ENCODE assay signal across 24 mouse cellular contexts in genomic region chr8:116242972-116243371, GRCm38 (mm10).
DNase-seq lines count a peak whose midpoint lies in the region; ATAC-seq lines count a peak whose summit lies in the region.
"Had no signal": no experiment of that assay in that cellular context is flagged by ENCODE, and none has a peak within 500 bp of the region (broad histone marks: within the 10 kb centered on the region; RNA-seq: fewer than 3 reads in every experiment).

No protein-coding gene starts in this region.

- H3K4me1 ChIP-seq in hindbrain, embryonic 12.5 days: peaks cover 11% of the 10 kb centered on the region
- no peaks in the 10 kb centered on the region for H3K4me1 ChIP-seq in hindbrain, embryonic 11.5 days (replicated peaks; ENCODE audit: control insufficient read depth, insufficient read depth, low read length)
- H3K4me1 ChIP-seq in hindbrain, embryonic 14.5 days (replicated peaks; ENCODE audit: control insufficient read depth, insufficient read depth, low read length): peaks cover 19% of the 10 kb centered on the region
- H3K4me1 ChIP-seq: intestine, embryonic 15.5 days had no signal

- no peaks in the 10 kb centered on the region for H3K36me3 ChIP-seq in hindbrain, embryonic 12.5 days
- no peaks in the 10 kb centered on the region for H3K36me3 ChIP-seq in hindbrain, embryonic 11.5 days (ENCODE audit: control insufficient read depth, insufficient read depth, low read length)
- no peaks in the 10 kb centered on the region for H3K36me3 ChIP-seq in hindbrain, embryonic 14.5 days (replicated peaks; ENCODE audit: control insufficient read depth, insufficient read depth)
- H3K36me3 ChIP-seq: forebrain, embryonic 10.5 days; G1E; hindbrain, embryonic 10.5 days; intestine, embryonic 15.5 days had no signal

- no peak overlapping the region for H3K4me3 ChIP-seq in hindbrain, embryonic 12.5 days
- no peak overlapping the region for H3K4me3 ChIP-seq in hindbrain, embryonic 11.5 days (ENCODE audit: low read depth, low read length)
- H3K4me3 ChIP-seq in hindbrain, embryonic 14.5 days (replicated peaks; ENCODE audit: low read length): no peak overlapping the region
- H3K4me3 ChIP-seq: forebrain, embryonic 10.5 days; forebrain, embryonic 13.5 days; hindbrain, embryonic 10.5 days; intestine, embryonic 15.5 days had no signal

- ATAC-seq in hindbrain, embryonic 12.5 days (ENCODE audit: low FRiP score): no peak
- ATAC-seq in hindbrain, embryonic 11.5 days (ENCODE audit: low FRiP score): no peak
- ATAC-seq in common myeloid progenitor, adult 5-6 weeks (replicated peaks; ENCODE audit: low read depth, poor library complexity, severe bottlenecking): 0 out of 2 replicates have a peak, but pooled peaks have one; percentile 39
- peak; percentile 36; the same call in 1 of the 2 replicates for ATAC-seq in megakaryocyte, adult 5-6 weeks (ENCODE audit: poor library complexity, severe bottlenecking)
- no peak for ATAC-seq in hindbrain, embryonic 14.5 days (ENCODE audit: low FRiP score)
- ATAC-seq: forebrain, embryonic 13.5 days; forebrain, embryonic 16.5 days; intestine, embryonic 15.5 days; Patski had no signal

- no peak overlapping the region for H3K4me2 ChIP-seq in hindbrain, embryonic 12.5 days (replicated peaks)
- no peak overlapping the region for H3K4me2 ChIP-seq in hindbrain, embryonic 11.5 days (replicated peaks; ENCODE audit: low read depth, low read length)
- no peak overlapping the region for H3K4me2 ChIP-seq in hindbrain, embryonic 14.5 days (replicated peaks)
- H3K4me2 ChIP-seq: forebrain, embryonic 13.5 days; heart, embryonic 11.5 days; intestine, embryonic 15.5 days had no signal

- no peak overlapping the region for H3K9ac ChIP-seq in hindbrain, embryonic 12.5 days
- H3K9ac ChIP-seq in hindbrain, embryonic 11.5 days (ENCODE audit: low read depth, low read length): no peak overlapping the region
- H3K9ac ChIP-seq in hindbrain, embryonic 14.5 days: no peak overlapping the region
- H3K9ac ChIP-seq: forebrain, embryonic 13.5 days; intestine, embryonic 15.5 days had no signal

- peaks cover under 1% of the 10 kb centered on the region for H3K27me3 ChIP-seq in hindbrain, embryonic 12.5 days
- H3K27me3 ChIP-seq in hindbrain, embryonic 11.5 days (ENCODE audit: control insufficient read depth, insufficient read depth, low read length): no peaks in the 10 kb centered on the region
- no peaks in the 10 kb centered on the region for H3K27me3 ChIP-seq in hindbrain, embryonic 14.5 days (ENCODE audit: control insufficient read depth, insufficient read depth, low read length)

- peak overlapping the region; percentile 41 for H3K27ac ChIP-seq in hindbrain, embryonic 12.5 days
- no peak overlapping the region for H3K27ac ChIP-seq in hindbrain, embryonic 11.5 days (ENCODE audit: low read depth, low read length)
- H3K27ac ChIP-seq in hindbrain, embryonic 14.5 days: no peak overlapping the region
- H3K27ac ChIP-seq: forebrain, embryonic 10.5 days; forebrain, embryonic 13.5 days; hindbrain, embryonic 10.5 days; intestine, embryonic 15.5 days had no signal

- H3K9me3 ChIP-seq in hindbrain, embryonic 12.5 days (replicated peaks): no peaks in the 10 kb centered on the region
- H3K9me3 ChIP-seq in hindbrain, embryonic 11.5 days (ENCODE audit: control insufficient read depth, low read length): no peaks in the 10 kb centered on the region
- H3K9me3 ChIP-seq in hindbrain, embryonic 14.5 days (ENCODE audit: control insufficient read depth, low read length): no peaks in the 10 kb centered on the region
- H3K9me3 ChIP-seq: forebrain, embryonic 10.5 days; forebrain, embryonic 13.5 days; hindbrain, embryonic 10.5 days; intestine, embryonic 15.5 days had no signal

- no peak for DNase-seq in hindbrain, embryonic 11.5 days (ENCODE audit: low spot score)
- no peak for DNase-seq in layer of hippocampus, adult 9-10 months (ENCODE audit: low spot score)
- no peak for DNase-seq in hindbrain, embryonic 14.5 days (ENCODE audit: low spot score)
- DNase-seq: adrenal gland, postnatal 10 days; adrenal gland, postnatal 36 days; B cell, adult 2 months; cerebellum, adult 11-12 months; cerebellum, adult 8-10 months; cerebellum, postnatal 10 days; cerebellum, postnatal 36 days; gastrocnemius, postnatal 10 days; gastrocnemius, postnatal 36 days; heart, postnatal 36 days had no signal

- WGBS in hindbrain, embryonic 12.5 days: 78% methylated on average over 5 of the region's 5 CpGs
- 84% methylated on average over 5 of the region's 5 CpGs for WGBS in hindbrain, embryonic 11.5 days
- 74% methylated on average over 5 of the region's 5 CpGs for WGBS in hindbrain, embryonic 14.5 days

Comparison
In these comparisons a context has a peak if more than half of its experiments do, and no peak if none do; other contexts are left out.
1. ATAC-seq: peak in common myeloid progenitor, adult 5-6 weeks (single experiment) and megakaryocyte, adult 5-6 weeks (single experiment); none in hindbrain, embryonic 12.5 days (single experiment), hindbrain, embryonic 11.5 days (single experiment) and hindbrain, embryonic 14.5 days (single experiment).